In genomic region chr7:16988405-16988804, GRCm38 (mm10) we compare ENCODE assay signal across 8 mouse cellular contexts. TPM values are rescaled to one million over a fixed set of nuclear protein-coding genes. Genes with fewer than 3 reads are reported as not detected.
A peak's percentile ranks its signal among the peaks of the same experiment; 100 is the strongest.
DNase-seq lines count a peak whose midpoint lies in the region; ATAC-seq lines count a peak whose summit lies in the region.
"Had no signal": no experiment of that assay in that cellular context is flagged by ENCODE, and none has a peak within 500 bp of the region (broad histone marks: within the 10 kb centered on the region; RNA-seq: fewer than 3 reads in every experiment).

No protein-coding gene starts in this region.

- H3K36me3 ChIP-seq in heart, embryonic 13.5 days: no peaks in the 10 kb centered on the region
- H3K36me3 ChIP-seq in limb, embryonic 13.5 days: no peaks in the 10 kb centered on the region

- H3K4me1 ChIP-seq in heart, embryonic 13.5 days: peaks cover 54% of the 10 kb centered on the region
- peaks cover 58% of the 10 kb centered on the region for H3K4me1 ChIP-seq in limb, embryonic 13.5 days

- no peaks in the 10 kb centered on the region for H3K9me3 ChIP-seq in heart, embryonic 13.5 days
- H3K9me3 ChIP-seq in limb, embryonic 13.5 days: no peaks in the 10 kb centered on the region

- H3K27me3 ChIP-seq in heart, embryonic 13.5 days (replicated peaks): no peaks in the 10 kb centered on the region
- no peaks in the 10 kb centered on the region for H3K27me3 ChIP-seq in limb, embryonic 13.5 days

- H3K27ac ChIP-seq in heart, embryonic 13.5 days (replicated peaks): peak overlapping the region; percentile 48; the same call in 1 of the 2 replicates
- peak overlapping the region; percentile 45; the same call in 1 of the 2 replicates for H3K27ac ChIP-seq in limb, embryonic 13.5 days

- no peak for ATAC-seq in heart, embryonic 13.5 days (ENCODE audit: extremely low read depth, insufficient number of reproducible peaks, low FRiP score, low TSS enrichment)
- ATAC-seq in limb, embryonic 13.5 days (ENCODE audit: low FRiP score, low read depth): 0 out of 2 replicates have a peak, but pooled peaks have one; percentile 34
- ATAC-seq in CD4-positive, CD25-positive, alpha-beta regulatory T cell, adult 4 months: no peak
- no peak for ATAC-seq in erythroblast, adult 5-6 weeks (replicated peaks; ENCODE audit: low FRiP score, poor library complexity, severe bottlenecking)

- H3K9ac ChIP-seq in heart, embryonic 13.5 days: no peak overlapping the region
- H3K9ac ChIP-seq in limb, embryonic 13.5 days: no peak overlapping the region

- no peak overlapping the region for H3K4me2 ChIP-seq in heart, embryonic 13.5 days
- no peak overlapping the region for H3K4me2 ChIP-seq in limb, embryonic 13.5 days (replicated peaks)

- WGBS in heart, embryonic 13.5 days: 56% methylated on average over 3 of the region's 3 CpGs
- WGBS in limb, embryonic 13.5 days: 22% methylated on average over 3 of the region's 3 CpGs

- DNase-seq in 3T3-L1 (ENCODE audit: low read depth, low spot score): peak; percentile 15
- peak; percentile 59 for DNase-seq in MN1 (ENCODE audit: low spot score)
- no peak for DNase-seq in layer of hippocampus, postnatal 25 days (ENCODE audit: extremely low spot score in 1 of 2, low spot score in 1 of 2)

- no peak overlapping the region for H3K4me3 ChIP-seq in heart, embryonic 13.5 days
- no peak overlapping the region for H3K4me3 ChIP-seq in limb, embryonic 13.5 days

RNA-seq across cellular contexts. Expression of gene Ccdc8, which starts 4.1 kb away (rescaled TPM):
- 25.5 and 25.8 TPM in 2 replicates for polyA plus RNA-seq in heart, embryonic 13.5 days (2015; fragmentation: Nextera tagmentation; extraction: Ambion mirVana)
- polyA plus RNA-seq in limb, embryonic 13.5 days (2015; fragmentation: Nextera tagmentation; extraction: Ambion mirVana): 33.0 and 33.1 TPM in 2 replicates
- polyA plus RNA-seq in CD4-positive, CD25-positive, alpha-beta regulatory T cell, adult 4 months (2017; shearing (Covaris generic)): under 1 TPM in 1 of 2 experiments, not detected in 1; 0.20 TPM
- total RNA-seq in erythroblast, adult 5-6 weeks (2015; ENCODE audit: low replicate concordance): 0.19 TPM in 1 of 2 replicates, not detected in the other
- 0.14 and 1.0 TPM in 2 replicates for total RNA-seq in erythroblast, adult 5-6 weeks (2017; ENCODE audit: low replicate concordance)
- 1 to 10 TPM; 2.2 to 2.5 TPM for total RNA-seq in layer of hippocampus, postnatal 25 days (2021)

RNA-seq across cellular contexts. Expression of gene Gm42372, which starts 5.5 kb away (rescaled TPM):
- 0.09 and 0.14 TPM in 2 replicates for polyA plus RNA-seq in heart, embryonic 13.5 days (2015; fragmentation: Nextera tagmentation; extraction: Ambion mirVana)
- 0.27 and 0.31 TPM in 2 replicates for polyA plus RNA-seq in limb, embryonic 13.5 days (2015; fragmentation: Nextera tagmentation; extraction: Ambion mirVana)
- polyA plus RNA-seq in CD4-positive, CD25-positive, alpha-beta regulatory T cell, adult 4 months (2017; shearing (Covaris generic)): 1 to 10 TPM; 4.8 to 4.9 TPM
- total RNA-seq in erythroblast, adult 5-6 weeks (2015; ENCODE audit: low replicate concordance): not detected in 2 replicates
- total RNA-seq in erythroblast, adult 5-6 weeks (2017; ENCODE audit: low replicate concordance): 0.28 TPM in 1 of 2 replicates, not detected in the other
- total RNA-seq in layer of hippocampus, postnatal 25 days (2021): 10 to 100 TPM; 52.6 to 53.6 TPM

RNA-seq across cellular contexts. Expression of gene Pnmal1, which starts 28.9 kb away (rescaled TPM):
- polyA plus RNA-seq in heart, embryonic 13.5 days (2015; fragmentation: Nextera tagmentation; extraction: Ambion mirVana): 0.11 and 0.15 TPM in 2 replicates
- polyA plus RNA-seq in limb, embryonic 13.5 days (2015; fragmentation: Nextera tagmentation; extraction: Ambion mirVana): 1.00 and 1.0 TPM in 2 replicates
- polyA plus RNA-seq in CD4-positive, CD25-positive, alpha-beta regulatory T cell, adult 4 months (2017; shearing (Covaris generic)): not detected
- not detected in 2 replicates for total RNA-seq in erythroblast, adult 5-6 weeks (2015; ENCODE audit: low replicate concordance)
- not detected in 2 replicates for total RNA-seq in erythroblast, adult 5-6 weeks (2017; ENCODE audit: low replicate concordance)
- 100 to 1,000 TPM; 104 to 117 TPM for total RNA-seq in layer of hippocampus, postnatal 25 days (2021)
- polyA plus RNA-seq: spleen, adult 2 months had no signal

RNA-seq across cellular contexts. Expression of gene Ppp5c, which starts 39.3 kb away (rescaled TPM):
- polyA plus RNA-seq in heart, embryonic 13.5 days (2015; fragmentation: Nextera tagmentation; extraction: Ambion mirVana): 82.3 and 94.0 TPM in 2 replicates
- polyA plus RNA-seq in limb, embryonic 13.5 days (2015; fragmentation: Nextera tagmentation; extraction: Ambion mirVana): 115 and 118 TPM in 2 replicates
- 10 to 100 TPM; 56.6 to 76.0 TPM for polyA plus RNA-seq in CD4-positive, CD25-positive, alpha-beta regulatory T cell, adult 4 months (2017; shearing (Covaris generic))
- total RNA-seq in erythroblast, adult 5-6 weeks (2015; ENCODE audit: low replicate concordance): 14.0 and 21.3 TPM in 2 replicates
- total RNA-seq in erythroblast, adult 5-6 weeks (2017; ENCODE audit: low replicate concordance): 10.6 and 18.9 TPM in 2 replicates
- total RNA-seq in layer of hippocampus, postnatal 25 days (2021): 100 to 1,000 TPM; 150 to 153 TPM

RNA-seq across cellular contexts. Expression of gene Pnmal2, which starts 43.9 kb away (rescaled TPM):
- polyA plus RNA-seq in heart, embryonic 13.5 days (2015; fragmentation: Nextera tagmentation; extraction: Ambion mirVana): 4.0 and 4.1 TPM in 2 replicates
- 22.7 and 23.4 TPM in 2 replicates for polyA plus RNA-seq in limb, embryonic 13.5 days (2015; fragmentation: Nextera tagmentation; extraction: Ambion mirVana)
- polyA plus RNA-seq in CD4-positive, CD25-positive, alpha-beta regulatory T cell, adult 4 months (2017; shearing (Covaris generic)): not detected
- not detected in 2 replicates for total RNA-seq in erythroblast, adult 5-6 weeks (2015; ENCODE audit: low replicate concordance)
- total RNA-seq in erythroblast, adult 5-6 weeks (2017; ENCODE audit: low replicate concordance): not detected in 2 replicates
- 100 to 1,000 TPM; 320 to 337 TPM for total RNA-seq in layer of hippocampus, postnatal 25 days (2021)

Comparison
In these comparisons a context has a peak if more than half of its experiments do, and no peak if none do; other contexts are left out.
1. DNase-seq: peak in 3T3-L1 (single experiment) and MN1 (single experiment); none in layer of hippocampus, postnatal 25 days (0 of 2).
2. RNA of gene Ccdc8, which starts 4.1 kb away (polyA plus RNA-seq): 33.0 to 33.1 TPM in limb, embryonic 13.5 days and 25.5 to 25.8 TPM in heart, embryonic 13.5 days; 0.20 TPM in CD4-positive, CD25-positive, alpha-beta regulatory T cell, adult 4 months; every median in the first group is over 10 times any median in the second.